Mouse (Mus musculus) ovary, postnatal 10 days (tissue): ENCODE data around the gene Trp53bp1.

Experiments
- DNase-seq: peaks from one replicate; pipeline ENCODE4 v3.0.0; 2022; ENCODE audit warnings: low spot score

Trp53bp1 gene

GRCm38 (mm10) chr2:121271236-121271927, at the start of gene Trp53bp1:
Gene Trp53bp1, minus strand, starts transcription at chr2:121271407.
- DNase-seq = peak; percentile 93

- DNase-seq = no peak
Observed at GRCm38 (mm10) chr2:121316278-121316677, 45.1 kb upstream of the Trp53bp1 start.

- no peak for DNase-seq
Observed at GRCm38 (mm10) chr2:121308997-121309416, 37.8 kb upstream of the Trp53bp1 start.

- no peak for DNase-seq
Observed at GRCm38 (mm10) chr2:121300036-121300435, 28.8 kb upstream of the Trp53bp1 start.

- DNase-seq = no peak
Observed at GRCm38 (mm10) chr2:121299471-121299870, 28.3 kb upstream of the Trp53bp1 start.

- DNase-seq = no peak
Observed at GRCm38 (mm10) chr2:121298131-121298530, 26.9 kb upstream of the Trp53bp1 start.

- no peak for DNase-seq
Observed at GRCm38 (mm10) chr2:121297701-121298100, 26.5 kb upstream of the Trp53bp1 start.

- no peak for DNase-seq
Observed at GRCm38 (mm10) chr2:121296754-121297231, 25.6 kb upstream of the Trp53bp1 start.

- DNase-seq = no peak
Observed at GRCm38 (mm10) chr2:121295608-121296571, 24.7 kb upstream of the Trp53bp1 start.

GRCm38 (mm10) chr2:121294753-121295607, 23.8 kb upstream of the Trp53bp1 start:
- DNase-seq = no peak

- no peak for DNase-seq
Observed at GRCm38 (mm10) chr2:121294182-121294581, 23.0 kb upstream of the Trp53bp1 start.

- DNase-seq = no peak
Observed at GRCm38 (mm10) chr2:121292316-121293013, 21.3 kb upstream of the Trp53bp1 start.

- no peak for DNase-seq
Observed at GRCm38 (mm10) chr2:121289730-121290540, 18.7 kb upstream of the Trp53bp1 start.

GRCm38 (mm10) chr2:121288901-121289729, 17.9 kb upstream of the Trp53bp1 start, which contains the start of gene Map1a:
Gene Map1a, plus strand, starts transcription at chr2:121289600.
- peak; percentile 66 for DNase-seq

GRCm38 (mm10) chr2:121287850-121288249, 16.6 kb upstream of the Trp53bp1 start:
- DNase-seq = no peak

GRCm38 (mm10) chr2:121271928-121272516, 815 bp upstream of the Trp53bp1 start:
- no peak for DNase-seq

GRCm38 (mm10) chr2:121270521-121271235, 529 bp downstream of the Trp53bp1 start:
- DNase-seq = no peak

- no peak for DNase-seq
Observed at GRCm38 (mm10) chr2:121268446-121268845, 2.8 kb downstream of the Trp53bp1 start.
